Mouse (Mus musculus): ENCODE results near the gene Bsnd. TPM values are rescaled to one million over a fixed set of nuclear protein-coding genes. Genes with fewer than 3 reads are reported as not detected.

Bsnd gene
- polyA plus RNA-seq, 1 experiment, result not detected

DNA sequence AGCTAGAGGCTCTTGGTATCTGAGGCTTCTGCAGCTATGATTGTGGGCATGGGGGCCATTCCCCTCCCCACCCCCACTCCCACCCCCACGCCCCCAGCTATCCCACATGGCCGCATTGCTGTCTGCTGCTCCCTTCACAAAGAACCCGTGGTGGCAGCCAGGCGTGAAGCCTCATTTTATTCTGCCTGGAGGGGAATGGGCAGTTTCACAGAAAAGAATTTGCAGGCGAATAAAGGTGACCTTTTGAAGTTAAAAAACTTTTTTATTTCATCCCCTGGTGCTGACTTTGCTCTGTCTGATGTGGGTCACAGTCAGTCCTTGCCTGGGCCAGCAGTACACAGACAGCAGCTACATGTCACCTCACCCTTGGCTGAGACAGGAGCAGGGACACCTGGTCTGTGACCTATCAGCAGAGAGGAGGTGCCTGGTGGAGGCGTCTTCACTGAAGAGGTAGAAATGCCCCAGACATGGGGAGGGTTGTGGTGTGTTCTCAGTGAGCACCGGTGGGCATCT is 8.8 kb downstream of the Bsnd start:
- no peak for TF ChIP-seq CTCF (IDR thresholded peaks at IDR 0.05; ENCODE audit: borderline replicate concordance, extremely low read depth, insufficient read depth, insufficient read length)
- TF ChIP-seq POLR2A (IDR thresholded peaks at IDR 0.05; ENCODE audit: borderline replicate concordance, extremely low read depth, insufficient read depth, insufficient read length, poor library complexity, severe bottlenecking), result no peak
- DNase-seq (ENCODE audit: low read depth), result no peak

DNA sequence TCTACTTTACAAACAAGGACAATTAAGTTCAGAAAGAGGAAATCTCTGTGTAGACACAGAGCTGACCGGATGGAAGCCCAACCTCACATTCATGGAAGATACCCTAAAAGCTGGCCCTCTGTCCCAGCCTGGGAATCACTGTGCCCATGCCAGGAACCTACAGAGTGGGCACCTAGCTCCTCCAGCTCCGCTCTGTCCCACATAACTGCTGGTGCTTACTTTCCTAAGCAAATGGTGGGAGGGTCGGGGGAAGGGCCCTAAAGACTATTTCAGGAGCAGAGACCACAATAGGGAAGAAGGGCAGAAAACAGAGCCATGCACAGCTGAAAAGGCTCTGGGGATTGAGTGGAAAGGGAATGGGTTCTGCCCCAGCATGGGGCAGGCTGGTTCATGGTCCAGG is 11.5 kb downstream of the Bsnd start:
- TF ChIP-seq POLR2A (IDR thresholded peaks at IDR 0.05; ENCODE audit: borderline replicate concordance, extremely low read depth, insufficient read depth, insufficient read length, poor library complexity, severe bottlenecking), result no peak
- TF ChIP-seq CTCF (IDR thresholded peaks at IDR 0.05; ENCODE audit: borderline replicate concordance, extremely low read depth, insufficient read depth, insufficient read length), result no peak
- no peak for DNase-seq (ENCODE audit: low read depth)

DNA sequence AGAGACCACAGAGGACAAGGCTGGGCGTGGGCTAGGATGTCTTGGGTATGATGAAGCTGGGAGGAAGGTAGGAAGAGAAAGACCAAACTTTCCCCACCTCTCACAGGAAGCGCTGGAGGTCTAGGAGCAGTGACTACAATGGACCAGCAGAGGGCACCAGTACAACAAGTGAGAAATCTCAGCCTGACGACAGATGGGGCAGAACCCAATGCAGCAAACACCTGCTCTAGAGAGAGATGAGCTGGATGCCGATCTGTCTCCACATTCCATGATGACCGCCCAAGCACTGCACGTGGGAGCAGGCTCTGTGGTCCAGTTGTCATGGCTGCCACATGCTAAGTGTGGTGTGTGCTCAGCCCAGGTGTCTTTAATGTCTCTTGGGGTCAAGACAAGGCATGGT is 17.8 kb downstream of the Bsnd start:
- TF ChIP-seq CTCF (IDR thresholded peaks at IDR 0.05; ENCODE audit: borderline replicate concordance, extremely low read depth, insufficient read depth, insufficient read length) (peak; percentile 86), POLR2A (IDR thresholded peaks at IDR 0.05; ENCODE audit: borderline replicate concordance, extremely low read depth, insufficient read depth, insufficient read length, poor library complexity, severe bottlenecking) (no peak)
- peak; percentile 90 for DNase-seq (ENCODE audit: low read depth)

DNA sequence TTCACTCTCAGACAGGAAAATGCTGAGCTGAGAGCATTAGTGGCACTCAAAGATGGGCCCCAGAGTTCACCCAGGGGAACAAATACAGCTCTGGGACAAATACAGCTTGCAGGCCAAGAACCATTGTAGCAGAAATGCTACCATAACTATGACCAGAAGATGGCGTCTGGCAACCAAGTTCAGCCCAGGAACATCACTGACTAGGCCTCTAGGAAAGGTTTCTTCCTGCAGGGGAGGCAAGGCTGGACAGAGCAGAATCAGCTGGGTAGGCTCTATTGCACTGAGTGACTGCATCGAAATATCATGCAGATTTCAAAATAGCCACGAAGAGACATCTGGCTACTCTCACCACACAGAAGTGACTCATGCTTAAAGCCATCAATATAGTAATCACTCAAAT is 19.7 kb downstream of the Bsnd start:
- TF ChIP-seq CTCF (IDR thresholded peaks at IDR 0.05; ENCODE audit: borderline replicate concordance, extremely low read depth, insufficient read depth, insufficient read length) (peak; percentile 86), POLR2A (IDR thresholded peaks at IDR 0.05; ENCODE audit: borderline replicate concordance, extremely low read depth, insufficient read depth, insufficient read length, poor library complexity, severe bottlenecking) (no peak)
- peak; percentile 91 for DNase-seq (ENCODE audit: low read depth)

DNA sequence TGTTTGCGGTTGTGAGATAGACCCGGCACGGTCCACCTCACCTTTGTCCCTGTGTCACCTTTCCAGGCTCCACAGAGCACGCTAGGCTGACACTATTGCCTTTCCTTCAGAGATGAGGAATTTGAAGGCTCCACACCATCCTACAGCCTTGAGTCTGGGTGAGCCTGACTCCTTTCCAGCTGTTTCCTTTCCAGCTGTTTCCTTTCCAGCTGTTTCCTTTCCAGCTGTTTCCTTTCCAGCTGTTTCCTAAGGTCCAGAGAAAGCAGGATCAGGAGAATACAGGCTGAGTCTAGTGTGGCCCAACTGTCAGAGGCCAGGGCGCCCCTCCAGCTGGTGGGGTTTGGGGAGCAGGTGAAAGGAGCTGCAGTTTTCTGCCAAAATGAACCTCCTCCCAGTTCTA is 21.2 kb downstream of the Bsnd start:
- no peak for DNase-seq (ENCODE audit: low read depth)
- TF ChIP-seq POLR2A (IDR thresholded peaks at IDR 0.05; ENCODE audit: borderline replicate concordance, extremely low read depth, insufficient read depth, insufficient read length, poor library complexity, severe bottlenecking) (no peak), CTCF (IDR thresholded peaks at IDR 0.05; ENCODE audit: borderline replicate concordance, extremely low read depth, insufficient read depth, insufficient read length) (no peak)

DNA sequence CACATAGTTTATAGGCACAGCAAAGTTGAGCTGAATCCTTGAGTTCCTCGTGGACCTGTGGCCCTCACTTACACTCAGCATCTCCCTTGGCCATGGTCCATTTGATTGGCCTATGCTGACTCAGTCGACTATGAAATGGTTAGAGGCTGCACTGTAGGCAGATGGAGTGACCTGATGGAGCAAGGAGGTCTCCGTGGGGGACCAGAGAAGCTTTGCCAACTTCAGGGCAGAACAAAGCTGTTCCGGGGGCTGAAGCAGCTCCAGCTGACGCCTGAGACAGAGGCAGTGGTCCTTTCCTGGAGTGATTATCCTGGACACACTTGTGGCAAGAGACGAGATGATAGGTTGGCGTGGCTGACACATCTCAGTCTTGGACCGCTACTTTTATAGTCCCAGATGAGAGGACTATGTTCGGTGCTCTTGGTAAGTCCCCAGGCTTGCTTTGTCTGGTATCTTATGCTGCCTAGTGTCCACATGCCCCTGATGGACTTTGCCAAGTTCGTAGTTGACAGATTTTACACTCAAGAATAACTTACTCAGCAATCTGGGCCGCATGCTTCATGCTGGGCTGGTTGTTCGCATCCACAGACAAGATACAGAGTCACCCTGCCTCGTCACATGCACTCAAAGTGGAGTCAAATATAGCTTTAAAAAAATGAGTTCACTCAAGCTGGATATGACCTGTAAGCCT is 24.5 kb downstream of the Bsnd start:
- TF ChIP-seq POLR2A (IDR thresholded peaks at IDR 0.05; ENCODE audit: borderline replicate concordance, extremely low read depth, insufficient read depth, insufficient read length, poor library complexity, severe bottlenecking) (no peak), CTCF (IDR thresholded peaks at IDR 0.05; ENCODE audit: borderline replicate concordance, extremely low read depth, insufficient read depth, insufficient read length) (no peak)
- DNase-seq (ENCODE audit: low read depth), result no peak

DNA sequence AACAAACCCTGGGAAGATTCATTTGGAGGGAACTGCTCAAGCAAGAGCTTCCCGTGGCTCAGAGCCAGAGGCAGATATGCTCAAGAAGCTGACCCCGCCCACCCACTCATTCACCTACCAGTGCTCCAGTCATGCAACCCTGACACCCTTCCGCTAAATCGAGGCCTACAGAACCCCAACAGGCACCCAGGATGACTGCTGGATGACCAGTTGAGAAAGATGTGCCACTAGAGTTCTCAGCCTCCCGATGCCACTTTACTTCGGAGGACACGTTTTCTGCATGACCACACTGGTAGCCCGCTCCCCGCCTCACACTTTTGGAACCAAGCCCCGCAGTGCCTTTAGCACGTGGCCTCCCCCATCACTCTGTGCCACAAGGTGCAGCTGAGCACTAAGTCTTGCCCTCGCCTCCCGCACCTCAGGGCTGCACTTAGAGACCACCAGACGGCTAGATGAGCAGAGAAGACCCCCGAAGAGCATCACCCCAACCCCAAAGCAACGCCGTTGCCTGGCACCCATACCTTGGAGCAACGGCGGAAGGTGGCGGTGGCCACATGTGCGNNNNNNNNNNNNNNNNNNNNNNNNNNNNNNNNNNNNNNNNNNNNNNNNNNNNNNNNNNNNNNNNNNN is 28.8 kb downstream of the Bsnd start:
- peak; percentile 22 for DNase-seq (ENCODE audit: low read depth)
- no peak for TF ChIP-seq POLR2A (IDR thresholded peaks at IDR 0.05; ENCODE audit: borderline replicate concordance, extremely low read depth, insufficient read depth, insufficient read length, poor library complexity, severe bottlenecking)
- TF ChIP-seq CTCF (IDR thresholded peaks at IDR 0.05; ENCODE audit: borderline replicate concordance, extremely low read depth, insufficient read depth, insufficient read length), result no peak

DNA sequence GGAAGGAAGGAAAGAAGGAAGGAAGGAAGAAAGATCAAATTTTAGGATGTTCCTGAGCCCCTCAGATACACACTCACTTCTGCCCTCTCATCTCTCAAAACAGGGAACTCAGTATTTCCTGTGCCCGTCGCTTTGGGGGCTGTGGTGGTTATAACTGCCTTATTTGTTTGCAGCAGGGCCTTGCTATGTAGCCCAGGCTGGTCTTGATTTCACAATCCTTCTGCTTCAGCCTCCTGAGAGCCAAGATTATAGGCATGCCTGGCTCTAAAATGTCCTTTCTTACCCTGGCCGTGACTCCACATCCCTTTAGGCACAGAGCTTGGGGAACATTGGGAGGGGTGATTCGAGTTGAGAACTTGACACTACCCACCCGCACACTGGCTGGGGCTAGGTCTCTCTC is 29.6 kb downstream of the Bsnd start:
- TF ChIP-seq POLR2A (IDR thresholded peaks at IDR 0.05; ENCODE audit: borderline replicate concordance, extremely low read depth, insufficient read depth, insufficient read length, poor library complexity, severe bottlenecking), result no peak
- TF ChIP-seq CTCF (IDR thresholded peaks at IDR 0.05; ENCODE audit: borderline replicate concordance, extremely low read depth, insufficient read depth, insufficient read length), result no peak
- no peak for DNase-seq (ENCODE audit: low read depth)

DNA sequence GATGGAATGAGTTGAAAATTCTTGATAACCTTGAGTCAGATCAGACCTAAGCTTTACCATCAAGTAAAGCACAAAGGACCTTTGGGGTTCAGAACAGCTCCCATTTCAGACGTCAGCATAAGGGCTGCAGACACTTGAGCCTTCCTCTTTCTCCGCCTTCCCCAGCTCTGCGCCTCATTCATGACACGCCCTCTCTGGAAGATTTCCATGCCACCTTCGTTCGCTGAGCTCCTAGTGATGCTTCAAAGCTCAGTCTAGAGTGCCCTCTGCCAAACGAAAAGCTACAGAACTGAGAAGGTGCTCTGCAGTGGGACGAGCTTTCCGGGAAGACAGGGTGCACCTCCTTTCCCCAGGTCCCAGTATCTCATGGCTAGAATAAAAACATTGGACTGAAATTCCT is 30.1 kb downstream of the Bsnd start:
- no peak for DNase-seq (ENCODE audit: low read depth)
- TF ChIP-seq CTCF (IDR thresholded peaks at IDR 0.05; ENCODE audit: borderline replicate concordance, extremely low read depth, insufficient read depth, insufficient read length) (no peak), POLR2A (IDR thresholded peaks at IDR 0.05; ENCODE audit: borderline replicate concordance, extremely low read depth, insufficient read depth, insufficient read length, poor library complexity, severe bottlenecking) (no peak)

DNA sequence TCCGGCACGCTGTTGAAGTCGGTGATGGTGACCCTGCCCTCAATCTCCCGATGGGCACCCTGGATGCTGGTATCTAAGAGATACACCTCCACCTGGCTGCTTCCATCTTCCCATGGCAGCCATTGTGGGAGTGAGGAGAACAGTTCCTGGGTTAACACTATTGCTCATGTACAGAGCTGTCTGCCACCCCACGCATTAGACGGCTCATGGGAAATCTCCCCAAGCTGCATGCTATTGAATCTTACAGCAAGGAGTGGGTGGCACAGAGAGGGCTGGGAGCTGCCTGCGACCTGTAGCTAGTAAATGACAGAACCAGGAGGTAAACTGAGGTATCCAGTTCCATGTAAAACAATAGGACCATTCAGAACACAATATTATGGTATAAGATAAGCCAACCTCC is 37.5 kb downstream of the Bsnd start:
- DNase-seq (ENCODE audit: low read depth), result no peak
- TF ChIP-seq CTCF (IDR thresholded peaks at IDR 0.05; ENCODE audit: borderline replicate concordance, extremely low read depth, insufficient read depth, insufficient read length) (no peak), POLR2A (IDR thresholded peaks at IDR 0.05; ENCODE audit: borderline replicate concordance, extremely low read depth, insufficient read depth, insufficient read length, poor library complexity, severe bottlenecking) (no peak)

DNA sequence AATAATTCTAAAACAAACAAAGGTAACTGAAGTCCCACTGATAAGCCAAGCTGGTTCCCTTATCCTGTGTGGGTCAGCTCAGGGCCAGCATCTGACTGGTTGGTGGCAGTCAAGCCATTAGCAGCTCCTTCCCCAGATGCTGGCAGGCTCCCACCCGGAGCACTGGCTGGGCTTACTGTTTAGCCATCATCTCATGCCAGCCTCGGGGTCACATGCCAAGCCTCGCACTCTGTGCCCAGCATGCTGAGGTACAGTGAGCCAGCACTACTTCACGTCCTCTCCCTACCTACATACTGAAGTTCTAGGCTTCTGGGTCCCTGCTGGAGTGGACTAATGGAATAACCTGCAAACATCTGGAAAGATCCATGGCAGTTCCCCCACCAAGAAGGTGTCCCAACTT is 38.6 kb downstream of the Bsnd start:
- TF ChIP-seq POLR2A (IDR thresholded peaks at IDR 0.05; ENCODE audit: borderline replicate concordance, extremely low read depth, insufficient read depth, insufficient read length, poor library complexity, severe bottlenecking), result no peak
- no peak for TF ChIP-seq CTCF (IDR thresholded peaks at IDR 0.05; ENCODE audit: borderline replicate concordance, extremely low read depth, insufficient read depth, insufficient read length)
- DNase-seq (ENCODE audit: low read depth), result no peak

DNA sequence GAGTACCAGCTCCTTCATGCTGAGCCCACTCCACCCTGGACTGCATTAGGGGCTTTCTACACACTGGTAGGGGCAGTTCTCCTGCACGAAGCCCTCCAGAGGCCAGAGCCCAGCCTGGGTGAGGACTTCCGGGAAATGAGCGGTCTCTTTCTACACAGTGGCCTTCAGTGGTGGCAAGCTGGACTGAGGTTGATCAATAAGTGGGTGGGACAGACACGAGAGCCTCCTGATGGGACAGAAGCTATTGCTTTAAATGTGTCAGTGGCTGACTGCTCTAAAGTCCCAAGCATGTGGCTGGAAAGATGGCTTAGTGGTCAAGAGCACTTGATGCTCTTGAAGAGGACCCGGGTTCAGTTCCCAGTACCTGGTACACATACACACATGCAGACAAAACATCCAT is 39.0 kb downstream of the Bsnd start:
- TF ChIP-seq CTCF (IDR thresholded peaks at IDR 0.05; ENCODE audit: borderline replicate concordance, extremely low read depth, insufficient read depth, insufficient read length) (no peak), POLR2A (IDR thresholded peaks at IDR 0.05; ENCODE audit: borderline replicate concordance, extremely low read depth, insufficient read depth, insufficient read length, poor library complexity, severe bottlenecking) (no peak)
- no peak for DNase-seq (ENCODE audit: low read depth)
